Mouse (Mus musculus) limb, embryonic 10.5 days (tissue): ENCODE results near the gene Zbtb25. TPM values are rescaled to one million over a fixed set of nuclear protein-coding genes. Genes with fewer than 3 reads are reported as not detected.

Experiments
- DNase-seq: peaks from one replicate; pipeline ENCODE4 v3.0.0-alpha.2; 2017; ENCODE audit warnings: low spot score
- H3K27ac ChIP-seq: fragments of 300-500 bp; sonication (generic); 2 replicates; pipeline ENCODE4 v1.5.1; 2016; ENCODE audit warnings: mild to moderate bottlenecking
- H3K27me3 ChIP-seq: fragments of 300-500 bp; sonication (generic); 2 replicates; pipeline ENCODE4 v1.6.1; 2016; ENCODE audit warnings: low read depth, mild to moderate bottlenecking; ENCODE audit not compliant: poor library complexity, severe bottlenecking
- H3K36me3 ChIP-seq: fragments of 300-500 bp; sonication (generic); 2 replicates; pipeline ENCODE4 v1.6.1; 2016; ENCODE audit warnings: mild to moderate bottlenecking, moderate library complexity
- H3K4me1 ChIP-seq: fragments of 300-500 bp; sonication (generic); 2 replicates; pipeline ENCODE4 v1.6.1; 2016
- H3K4me3 ChIP-seq: fragments of 300-500 bp; sonication (generic); 2 replicates; pipeline ENCODE4 v1.5.1; 2016; ENCODE audit warnings: mild to moderate bottlenecking, moderate library complexity
- H3K9me3 ChIP-seq: fragments of 300-500 bp; sonication (generic); replicated peaks from 2 replicates; pipeline ENCODE4 v1.6.1; 2016; ENCODE audit warnings: mild to moderate bottlenecking
- WGBS: fragments of 180-500 bp; shearing (Covaris S2); methylation state at CpG from one replicate; pipeline ENCODE4 v1.1.7; 2016; 5-methylcytosine and 5-hydroxymethylcytosine counted together
- polyA plus RNA-seq: library from polyadenylated mRNA; unstranded; fragments of >200 nt; fragmentation: Nextera tagmentation; extraction: Ambion mirVana; gene quantifications from 2 replicates; pipeline ENCODE4 v1.2.1, GENCODE M21; 2016

Zbtb25 gene
- 15.9 and 16.3 TPM in 2 replicates for polyA plus RNA-seq

DNA sequence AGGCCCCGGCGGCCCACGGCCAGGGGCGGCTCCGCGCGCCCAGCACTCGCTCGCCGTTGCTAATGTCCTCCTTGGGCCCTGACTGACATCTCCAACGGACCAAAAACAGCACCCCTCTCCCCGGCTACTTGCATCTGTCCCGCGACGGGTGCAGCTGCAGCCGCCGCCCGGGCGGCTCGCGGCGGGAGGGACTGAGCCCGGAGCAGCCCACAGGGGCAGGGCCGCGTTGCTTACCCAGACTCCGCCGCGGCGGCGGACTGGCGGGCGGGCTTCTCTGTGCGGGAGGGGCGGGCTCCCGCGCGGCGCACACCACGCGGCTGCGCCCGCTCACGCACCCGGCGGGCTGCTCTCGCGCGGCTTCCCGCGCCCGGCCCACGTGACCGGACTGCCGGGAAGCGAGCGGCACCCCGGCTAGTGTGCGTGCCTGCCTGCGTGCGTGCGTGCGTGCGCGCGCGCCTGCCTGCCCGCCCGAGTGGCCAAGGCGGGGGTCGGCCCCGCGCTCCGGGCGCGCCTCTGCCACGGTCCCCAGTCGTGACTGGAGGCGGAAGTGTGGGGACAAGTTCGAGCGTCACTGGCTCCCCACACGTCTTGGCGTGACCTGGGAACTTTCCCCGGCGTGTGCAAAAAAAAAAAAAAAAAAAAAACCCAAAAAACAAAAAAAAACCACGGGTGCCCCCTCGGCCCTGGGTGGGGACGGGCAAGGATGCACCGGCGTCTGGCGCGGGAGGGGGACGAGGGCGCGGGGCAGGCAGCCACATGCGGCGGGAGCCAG lies at the start of gene Zbtb25:
Zbtb25 (minus strand) TSS at position 397 of the 772 bp plus-strand sequence.
- WGBS, result under 1% methylated on average over 96 of the region's 96 CpGs
- Histone ChIP-seq H3K4me3 (peak within 1 kb of the TSS; percentile 99), H3K27ac (peak within 1 kb of the TSS; percentile 100), H3K4me1 (peaks cover 50% of the 10 kb centered on the region), H3K9me3 (no peaks in the 10 kb centered on the region), H3K27me3 (no peaks in the 10 kb centered on the region), H3K36me3 (peaks cover under 1% of the 10 kb centered on the region; the same call in 1 of the 2 replicates)
- DNase-seq, result peak; percentile 88

GRCm38 (mm10) chr12:76418346-76418745 lies 48.9 kb upstream of the Zbtb25 start:
- H3K4me1 ChIP-seq, result peaks cover 11% of the 10 kb centered on the region
- no peak overlapping the region for H3K27ac ChIP-seq
- H3K27me3 ChIP-seq, result peaks cover 27% of the 10 kb centered on the region
- no peaks in the 10 kb centered on the region for H3K36me3 ChIP-seq
- no peak overlapping the region for H3K4me3 ChIP-seq
- DNase-seq, result no peak
- WGBS, result 94% methylated on average over 5 of the region's 5 CpGs
- no peaks in the 10 kb centered on the region for H3K9me3 ChIP-seq

DNA sequence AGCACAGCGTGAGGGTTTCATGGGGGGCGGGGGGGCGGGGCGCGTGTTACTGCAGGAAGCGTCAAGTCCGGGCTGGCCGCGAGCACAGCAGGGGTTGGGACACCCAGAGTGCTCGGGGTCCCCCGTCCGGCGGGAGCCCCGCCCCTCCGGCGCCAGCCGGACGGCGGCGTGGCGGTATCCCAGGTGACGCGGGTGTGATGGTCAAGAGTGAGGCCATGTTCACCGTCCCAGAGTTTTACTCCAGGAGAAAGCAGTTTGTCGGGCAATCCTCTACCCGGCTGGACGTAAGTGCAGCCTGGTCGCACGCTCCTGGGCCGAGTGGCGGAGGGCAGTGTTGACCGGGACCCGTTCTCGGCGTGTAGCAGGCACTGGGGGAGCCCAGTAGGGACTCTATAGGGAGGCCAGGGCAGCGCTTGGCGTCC lies 48.0 kb upstream of the Zbtb25 start, which contains the start of gene Ppp1r36:
Ppp1r36 (plus strand) TSS at position 106 of the 422 bp plus-strand sequence.
- peak; percentile 69 for DNase-seq
- Histone ChIP-seq H3K36me3 (no peaks in the 10 kb centered on the region), H3K27me3 (peaks cover 27% of the 10 kb centered on the region), H3K4me3 (peak within 1 kb of the TSS; percentile 56), H3K9me3 (no peaks in the 10 kb centered on the region), H3K4me1 (peaks cover 11% of the 10 kb centered on the region), H3K27ac (peak within 1 kb of the TSS; percentile 74)
- whole genome bisulfite sequencing, result under 1% methylated on average over 37 of the region's 37 CpGs

- Histone ChIP-seq H3K4me3 (no peak overlapping the region), H3K4me1 (peaks cover 12% of the 10 kb centered on the region), H3K27ac (no peak overlapping the region), H3K27me3 (peaks cover 27% of the 10 kb centered on the region), H3K9me3 (no peaks in the 10 kb centered on the region), H3K36me3 (no peaks in the 10 kb centered on the region)
- 85% methylated on average over 12 of the region's 12 CpGs for WGBS
- no peak for DNase-seq
These were observed 46.1 kb upstream of the Zbtb25 start for GRCm38 (mm10) chr12:76415383-76416010.

GRCm38 (mm10) chr12:76409166-76409565 lies 39.8 kb upstream of the Zbtb25 start:
- peak; percentile 37 for DNase-seq
- WGBS, result 25% methylated on average over 4 of the region's 4 CpGs
- Histone ChIP-seq H3K4me3 (no peak overlapping the region), H3K27ac (no peak overlapping the region), H3K4me1 (peaks cover 37% of the 10 kb centered on the region), H3K9me3 (no peaks in the 10 kb centered on the region), H3K27me3 (peaks cover 36% of the 10 kb centered on the region), H3K36me3 (no peaks in the 10 kb centered on the region)

- Histone ChIP-seq H3K9me3 (no peaks in the 10 kb centered on the region), H3K4me3 (no peak overlapping the region), H3K27me3 (peaks cover 46% of the 10 kb centered on the region), H3K36me3 (no peaks in the 10 kb centered on the region), H3K27ac (no peak overlapping the region), H3K4me1 (peaks cover 45% of the 10 kb centered on the region)
- no peak for DNase-seq
- WGBS, result 41% methylated on average over 1 of the region's 1 CpGs
These were observed 37.8 kb upstream of the Zbtb25 start for GRCm38 (mm10) chr12:76407184-76407583.

DNA sequence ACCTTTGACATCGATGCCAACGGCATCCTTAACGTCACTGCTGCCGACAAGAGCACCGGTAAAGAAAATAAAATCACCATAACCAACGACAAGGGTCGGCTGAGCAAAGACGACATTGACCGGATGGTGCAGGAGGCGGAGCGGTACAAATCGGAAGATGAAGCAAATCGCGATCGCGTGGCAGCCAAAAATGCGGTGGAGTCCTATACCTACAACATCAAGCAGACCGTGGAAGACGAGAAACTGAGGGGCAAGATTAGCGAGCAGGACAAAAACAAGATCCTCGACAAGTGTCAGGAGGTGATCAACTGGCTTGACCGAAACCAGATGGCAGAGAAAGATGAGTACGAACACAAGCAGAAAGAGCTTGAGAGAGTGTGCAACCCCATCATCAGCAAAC lies 36.6 kb upstream of the Zbtb25 start:
- 4% methylated on average over 23 of the region's 23 CpGs for WGBS
- Histone ChIP-seq H3K4me1 (peaks cover 45% of the 10 kb centered on the region), H3K36me3 (no peaks in the 10 kb centered on the region), H3K4me3 (peak overlapping the region; percentile 79), H3K9me3 (no peaks in the 10 kb centered on the region), H3K27me3 (peaks cover 53% of the 10 kb centered on the region), H3K27ac (no peak overlapping the region)
- DNase-seq, result no peak

DNA sequence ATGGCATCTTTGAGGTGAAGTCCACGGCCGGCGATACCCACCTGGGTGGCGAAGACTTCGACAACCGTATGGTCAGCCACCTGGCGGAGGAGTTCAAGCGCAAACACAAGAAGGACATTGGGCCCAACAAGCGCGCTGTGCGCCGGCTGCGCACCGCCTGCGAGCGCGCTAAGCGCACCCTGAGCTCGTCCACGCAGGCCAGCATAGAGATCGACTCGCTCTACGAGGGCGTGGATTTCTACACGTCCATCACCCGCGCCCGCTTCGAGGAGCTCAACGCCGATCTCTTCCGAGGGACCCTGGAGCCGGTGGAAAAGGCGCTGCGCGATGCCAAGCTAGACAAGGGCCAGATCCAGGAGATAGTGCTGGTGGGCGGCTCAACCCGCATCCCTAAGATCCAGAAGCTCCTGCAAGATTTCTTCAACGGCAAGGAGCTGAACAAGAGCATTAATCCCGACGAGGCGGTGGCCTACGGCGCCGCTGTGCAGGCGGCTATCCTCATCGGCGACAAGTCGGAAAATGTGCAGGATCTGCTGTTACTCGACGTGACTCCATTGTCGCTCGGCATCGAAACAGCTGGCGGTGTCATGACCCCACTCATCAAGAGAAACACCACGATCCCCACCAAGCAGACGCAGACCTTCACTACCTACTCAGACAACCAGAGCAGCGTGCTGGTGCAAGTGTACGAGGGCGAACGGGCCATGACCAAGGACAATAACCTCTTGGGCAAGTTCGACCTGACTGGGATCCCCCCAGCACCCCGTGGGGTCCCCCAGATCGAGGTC lies 36.0 kb upstream of the Zbtb25 start:
- 4% methylated on average over 64 of the region's 64 CpGs for WGBS

DNA sequence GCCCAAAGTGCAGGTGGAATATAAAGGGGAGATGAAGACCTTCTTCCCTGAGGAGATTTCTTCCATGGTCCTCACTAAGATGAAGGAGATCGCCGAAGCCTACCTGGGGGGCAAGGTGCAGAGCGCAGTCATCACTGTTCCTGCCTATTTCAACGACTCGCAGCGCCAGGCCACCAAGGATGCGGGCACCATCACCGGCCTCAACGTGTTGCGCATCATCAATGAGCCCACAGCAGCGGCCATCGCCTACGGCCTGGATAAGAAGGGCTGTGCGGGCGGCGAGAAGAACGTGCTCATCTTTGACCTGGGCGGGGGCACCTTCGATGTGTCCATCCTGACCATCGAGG lies 35.4 kb upstream of the Zbtb25 start:
- Histone ChIP-seq H3K4me3 (peak overlapping the region; percentile 79), H3K27ac (0 out of 2 replicates have a peak overlapping the region, but pooled peaks have one; percentile 12), H3K9me3 (no peaks in the 10 kb centered on the region), H3K4me1 (peaks cover 42% of the 10 kb centered on the region), H3K27me3 (peaks cover 53% of the 10 kb centered on the region), H3K36me3 (no peaks in the 10 kb centered on the region)
- peak; percentile 54 for DNase-seq
- 10% methylated on average over 20 of the region's 20 CpGs for WGBS

More for the DNA sequence above, 36.0 kb upstream of the Zbtb25 start:
- peak overlapping the region; percentile 79 for H3K4me3 ChIP-seq
- H3K27ac ChIP-seq, result no peak overlapping the region
- peaks cover 43% of the 10 kb centered on the region for H3K4me1 ChIP-seq
- peak; percentile 64 for DNase-seq
- H3K27me3 ChIP-seq, result peaks cover 53% of the 10 kb centered on the region
- H3K36me3 ChIP-seq, result no peaks in the 10 kb centered on the region
- no peaks in the 10 kb centered on the region for H3K9me3 ChIP-seq

- WGBS, result under 1% methylated on average over 54 of the region's 54 CpGs
- peaks cover 53% of the 10 kb centered on the region for H3K27me3 ChIP-seq
These were observed 34.6 kb upstream of the Zbtb25 start, which contains the start of gene Hspa2 for GRCm38 (mm10) chr12:76403886-76404537. Hspa2 (plus strand) TSS chr12:76404176.

GRCm38 (mm10) chr12:76402991-76403885 lies 33.8 kb upstream of the Zbtb25 start:
- H3K4me1 ChIP-seq, result peaks cover 31% of the 10 kb centered on the region
- peak overlapping the region; percentile 79 for H3K4me3 ChIP-seq
- H3K27me3 ChIP-seq, result peaks cover 53% of the 10 kb centered on the region
- DNase-seq, result peak; percentile 42
- H3K36me3 ChIP-seq, result no peaks in the 10 kb centered on the region
- H3K27ac ChIP-seq, result peak overlapping the region; percentile 92
- no peaks in the 10 kb centered on the region for H3K9me3 ChIP-seq
- under 1% methylated on average over 54 of the region's 54 CpGs for WGBS

More at GRCm38 (mm10) chr12:76403886-76404537, 34.6 kb upstream of the Zbtb25 start, which contains the start of gene Hspa2:
- Histone ChIP-seq H3K36me3 (no peaks in the 10 kb centered on the region), H3K4me3 (peak within 1 kb of the TSS; percentile 79), H3K4me1 (peaks cover 35% of the 10 kb centered on the region), H3K27ac (peak within 1 kb of the TSS; percentile 92), H3K9me3 (no peaks in the 10 kb centered on the region)
- DNase-seq, result peak; percentile 97
